Mouse (Mus musculus) CH12.LX (cell line): Measurements from ENCODE around the gene Slc39a5.

Source experiments
- BHLHE40 ChIP-seq: IDR thresholded peaks from 2 replicates; pipeline ENCODE4 v1.6.1; 2011; ENCODE audit warnings: mild to moderate bottlenecking, low read depth, low read length, improper control_type of control experiment
- CHD2 ChIP-seq: IDR thresholded peaks from 2 replicates; pipeline ENCODE4 v1.6.1; 2011; ENCODE audit warnings: low read length, improper control_type of control experiment
- CTCF ChIP-seq, 2 experiments: IDR thresholded peaks in 1 of 2; conservative IDR thresholded peaks in 1 of 2; 2 replicates each; pipeline ENCODE4 v1.5.1; 2011 to 2012; ENCODE audit warnings: low read depth in 2 of 2, low read length in 2 of 2, improper control_type of control experiment in 1 of 2, inconsistent platforms in 1 of 2, mild to moderate bottlenecking in 1 of 2, moderate library complexity in 1 of 2
- EP300 ChIP-seq: IDR thresholded peaks from 2 replicates; pipeline ENCODE4 v1.6.1; 2011; ENCODE audit warnings: low read length, improper control_type of control experiment
- GABPA ChIP-seq: IDR thresholded peaks from 2 replicates; pipeline ENCODE4 v1.6.1; 2012; ENCODE audit warnings: low read depth, low read length, improper control_type of control experiment, inconsistent platforms; ENCODE audit not compliant: insufficient replicate concordance
- MXI1 ChIP-seq: IDR thresholded peaks from 2 replicates; pipeline ENCODE4 v1.6.1; 2011; ENCODE audit warnings: mild to moderate bottlenecking, low read depth, low read length, improper control_type of control experiment
- MYC ChIP-seq: IDR thresholded peaks from 2 replicates; pipeline ENCODE4 v1.6.1; 2011; ENCODE audit warnings: low read depth, mild to moderate bottlenecking, improper control_type of control experiment, low read length
- PAX5 ChIP-seq: IDR thresholded peaks from 2 replicates; pipeline ENCODE4 v1.6.1; 2012; ENCODE audit warnings: low read length, inconsistent platforms, mixed read lengths
- POLR2A ChIP-seq: IDR thresholded peaks from 2 replicates; pipeline ENCODE4 v1.6.1; 2011; ENCODE audit warnings: low read depth, mild to moderate bottlenecking, improper control_type of control experiment, low read length
- POLR2AphosphoS2 ChIP-seq: IDR thresholded peaks from 2 replicates; pipeline ENCODE4 v1.6.1; 2011; ENCODE audit warnings: low read depth, low read length, improper control_type of control experiment
- TBP ChIP-seq: conservative IDR thresholded peaks from 2 replicates; pipeline ENCODE4 v1.6.1; 2011; ENCODE audit warnings: low read depth, low read length, improper control_type of control experiment
- USF2 ChIP-seq: conservative IDR thresholded peaks from 2 replicates; pipeline ENCODE4 v1.6.1; 2011; ENCODE audit warnings: low read depth, low read length, improper control_type of control experiment
- ZMIZ1 ChIP-seq: IDR thresholded peaks from 2 replicates; pipeline ENCODE4 v1.6.1; 2012; ENCODE audit warnings: low read depth, mild to moderate bottlenecking, inconsistent platforms, low read length, improper control_type of control experiment

GRCm38 (mm10) chr10:128422426-128422825 is 21.4 kb upstream of the Slc39a5 start:
- TF ChIP-seq POLR2A = no peak
- TF ChIP-seq USF2 = no peak
- TF ChIP-seq ZMIZ1 = no peak
- TF ChIP-seq EP300 = no peak
- no peak for TF ChIP-seq BHLHE40
- TF ChIP-seq CTCF (conservative IDR thresholded peaks at IDR 0.05 in 1 of 2, IDR thresholded peaks at IDR 0.05 in 1 of 2; ENCODE audit: low read depth in 2 of 2, low read length in 2 of 2) = no peak
- no peak for TF ChIP-seq TBP
- no peak for TF ChIP-seq MXI1
- TF ChIP-seq GABPA = no peak
- no peak for TF ChIP-seq CHD2
- TF ChIP-seq MYC = no peak
- TF ChIP-seq POLR2AphosphoS2 = no peak
- no peak for TF ChIP-seq PAX5
